Mouse (Mus musculus): ENCODE results near the gene Hoxc8.

Hoxc8 gene

DNA sequence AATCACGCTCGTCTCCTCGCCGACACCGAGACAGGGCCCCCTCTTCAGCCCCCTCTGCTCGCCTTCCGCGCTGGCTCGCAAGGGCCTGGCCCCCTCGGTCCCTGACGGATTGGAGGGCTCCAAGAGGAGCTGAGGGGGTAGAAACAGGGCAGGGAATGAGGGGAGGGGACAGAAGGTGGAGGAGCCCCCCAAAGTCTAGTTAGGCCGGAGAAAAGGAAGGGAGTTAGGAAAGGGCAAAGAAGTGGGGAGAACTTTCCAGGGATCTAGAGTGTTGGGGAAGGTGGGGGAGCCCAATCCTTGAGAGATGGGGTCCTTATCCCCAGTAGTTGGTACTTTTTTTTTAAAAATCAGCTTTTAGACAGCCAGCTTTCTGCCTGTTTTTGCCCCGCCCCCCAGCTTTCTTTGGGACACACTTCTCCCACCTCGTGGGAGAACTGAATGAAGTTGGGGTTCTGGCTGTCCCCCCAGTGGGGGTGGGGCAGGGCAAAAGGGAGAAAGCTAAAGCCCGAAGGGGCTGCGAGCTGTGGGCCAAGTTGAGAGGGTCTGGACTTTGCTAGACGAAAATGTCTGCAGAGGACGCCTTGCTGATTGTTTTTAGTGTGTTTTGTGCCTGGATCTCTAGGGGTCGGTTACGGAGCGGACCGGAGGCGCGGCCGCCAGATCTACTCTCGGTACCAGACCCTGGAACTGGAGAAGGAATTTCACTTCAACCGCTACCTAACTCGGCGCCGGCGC, 19.9 kb downstream of the Hoxc8 start:
- peak in 1 of 2 experiments; percentile 45 for DNase-seq

DNA sequence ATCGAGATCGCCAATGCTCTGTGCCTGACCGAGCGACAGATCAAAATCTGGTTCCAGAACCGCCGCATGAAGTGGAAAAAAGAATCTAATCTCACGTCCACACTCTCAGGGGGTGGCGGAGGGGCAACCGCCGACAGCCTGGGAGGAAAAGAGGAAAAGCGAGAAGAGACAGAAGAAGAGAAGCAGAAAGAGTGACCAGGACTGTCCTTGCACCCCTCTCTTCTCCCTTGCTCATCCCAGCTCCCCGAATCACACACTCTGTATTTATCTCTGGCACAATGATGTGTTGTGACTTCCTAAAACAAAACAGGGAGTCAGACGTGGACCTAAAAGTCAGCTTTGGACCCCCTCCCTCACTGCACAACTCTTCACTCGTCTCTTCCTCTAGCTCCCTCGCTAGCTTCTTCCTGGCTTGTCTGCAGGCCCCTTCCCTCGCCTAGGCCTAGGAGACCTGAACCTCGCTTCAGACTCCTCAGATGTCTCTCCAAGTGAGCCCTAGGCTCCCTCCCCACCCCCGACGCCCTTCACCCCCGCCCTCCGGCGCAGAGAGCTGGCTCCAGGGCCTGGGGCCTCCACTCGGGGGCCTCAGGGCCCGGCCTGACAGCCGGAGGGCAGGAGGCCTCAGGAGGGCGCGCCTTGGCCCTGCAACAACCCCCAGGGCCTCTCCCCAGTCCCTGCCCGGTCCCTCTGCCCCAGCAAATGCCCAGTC, 20.6 kb downstream of the Hoxc8 start:
- DNase-seq = peak in 1 of 2 experiments; percentile 34

DNA sequence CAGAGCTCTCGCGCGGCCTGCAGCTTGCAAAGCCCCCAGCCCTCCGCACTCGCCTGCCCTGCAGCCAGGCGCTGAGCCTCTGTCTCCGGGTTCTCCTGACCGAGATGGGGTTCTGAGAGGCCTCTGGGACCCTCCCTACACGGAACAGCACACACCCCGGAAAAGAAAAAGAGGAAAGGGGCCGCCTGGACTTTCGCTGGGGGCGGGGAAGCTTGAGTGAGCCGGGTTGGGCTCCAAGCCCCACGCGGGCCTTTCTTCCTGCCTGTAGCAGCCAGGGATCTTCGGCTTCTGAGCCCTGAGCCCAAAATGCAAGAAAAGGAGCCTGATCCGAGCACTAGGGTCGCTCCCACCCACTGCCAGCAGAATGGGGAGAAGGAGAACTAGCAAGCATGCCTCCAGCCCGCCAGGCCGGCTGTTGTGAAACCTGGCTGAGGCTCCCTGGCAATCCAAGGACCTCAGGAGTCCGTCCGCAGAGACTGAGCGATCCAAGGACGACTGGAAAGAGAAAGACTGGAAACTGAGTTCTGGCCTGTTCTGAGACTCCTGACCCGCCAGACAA, 21.6 kb downstream of the Hoxc8 start:
- DNase-seq = peak in 1 of 2 experiments; percentile 42

DNA sequence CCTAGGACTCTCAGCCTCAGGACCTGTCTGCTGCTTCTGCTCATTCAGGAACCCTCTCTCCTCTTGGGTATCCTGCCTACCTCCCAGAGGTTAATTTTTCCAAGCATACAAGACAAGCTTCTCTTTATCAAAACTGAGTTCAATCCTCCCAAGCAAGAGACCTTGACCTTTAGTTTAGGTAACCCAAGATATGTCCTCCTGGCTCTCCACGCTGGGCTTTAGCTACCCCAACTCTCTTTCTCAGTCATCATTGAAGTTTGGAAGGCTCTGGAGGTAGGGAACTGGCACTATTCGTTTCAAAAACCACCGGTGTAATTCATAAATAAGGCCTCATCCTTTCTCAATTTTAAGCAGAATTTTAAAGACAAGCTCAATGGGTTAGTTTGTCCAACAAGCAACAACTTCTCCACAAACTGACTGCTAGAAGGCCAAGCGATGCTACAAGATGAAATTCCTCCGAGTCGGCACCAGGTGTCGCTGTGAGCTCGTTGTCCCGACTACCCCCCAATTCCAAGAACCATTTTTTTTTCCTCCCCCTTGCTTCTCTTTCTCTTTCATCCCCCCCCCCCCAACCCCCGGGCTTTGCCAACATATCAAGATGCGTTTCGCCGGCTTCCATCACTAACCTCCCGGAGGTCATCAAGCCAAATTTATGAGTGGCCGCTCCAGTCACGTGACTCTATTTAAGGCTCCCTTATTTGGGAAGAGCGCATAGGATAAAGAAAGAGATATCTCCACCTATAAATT, 23.0 kb downstream of the Hoxc8 start:
- peak; percentile 49 to 52 for DNase-seq

DNA sequence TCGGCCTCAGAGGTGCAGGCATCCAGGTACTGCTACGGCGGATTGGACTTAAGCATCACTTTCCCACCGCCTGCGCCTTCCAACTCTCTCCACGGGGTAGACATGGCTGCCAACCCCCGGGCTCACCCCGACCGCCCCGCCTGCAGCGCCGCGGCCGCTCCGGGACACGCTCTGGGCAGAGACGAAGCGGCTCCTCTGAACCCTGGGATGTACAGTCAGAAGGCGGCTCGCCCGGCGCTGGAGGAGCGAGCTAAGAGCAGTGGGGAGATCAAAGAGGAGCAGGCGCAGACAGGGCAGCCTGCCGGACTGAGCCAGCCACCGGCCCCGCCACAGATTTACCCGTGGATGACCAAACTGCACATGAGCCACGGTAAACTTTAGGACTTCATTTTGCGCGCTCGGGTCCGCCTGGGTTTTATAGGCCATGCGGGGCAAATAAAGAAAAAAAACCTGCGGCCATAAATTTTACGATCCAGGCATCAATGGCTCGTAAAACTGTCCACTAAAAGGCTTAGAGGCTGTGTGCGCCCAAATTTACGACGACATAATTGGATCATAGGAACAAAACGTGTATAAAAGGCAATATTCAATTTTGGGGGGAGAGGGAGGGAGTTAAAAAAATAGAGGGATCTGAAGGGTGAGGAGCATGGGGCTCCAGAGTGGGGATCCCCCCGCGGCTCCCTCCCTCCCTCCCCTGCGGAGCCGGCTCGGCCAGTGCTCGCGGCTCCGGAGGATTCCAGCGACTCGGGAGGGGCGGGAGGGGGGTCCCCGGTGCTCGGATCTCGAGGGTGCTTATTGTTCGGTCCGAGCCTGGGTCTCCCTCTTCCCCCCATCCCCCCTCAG, 24.0 kb downstream of the Hoxc8 start:
- peak; percentile 60 to 81 for DNase-seq

DNA sequence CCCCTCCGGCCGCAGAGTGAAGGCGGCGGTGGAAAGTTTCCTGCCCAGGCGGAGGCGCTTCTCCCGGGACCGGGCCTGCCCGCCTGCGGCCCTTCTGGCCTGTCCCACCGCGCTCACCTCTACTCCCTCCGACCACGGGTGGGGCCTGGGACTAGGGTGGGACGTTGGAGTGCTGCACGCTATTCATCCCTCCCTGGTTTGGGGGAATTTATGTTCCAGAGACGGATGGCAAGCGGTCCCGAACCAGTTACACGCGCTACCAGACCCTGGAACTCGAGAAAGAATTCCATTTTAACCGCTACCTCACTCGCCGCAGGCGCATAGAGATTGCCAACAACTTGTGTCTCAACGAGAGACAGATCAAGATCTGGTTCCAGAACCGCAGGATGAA, 24.6 kb downstream of the Hoxc8 start:
- no peak for DNase-seq

DNA sequence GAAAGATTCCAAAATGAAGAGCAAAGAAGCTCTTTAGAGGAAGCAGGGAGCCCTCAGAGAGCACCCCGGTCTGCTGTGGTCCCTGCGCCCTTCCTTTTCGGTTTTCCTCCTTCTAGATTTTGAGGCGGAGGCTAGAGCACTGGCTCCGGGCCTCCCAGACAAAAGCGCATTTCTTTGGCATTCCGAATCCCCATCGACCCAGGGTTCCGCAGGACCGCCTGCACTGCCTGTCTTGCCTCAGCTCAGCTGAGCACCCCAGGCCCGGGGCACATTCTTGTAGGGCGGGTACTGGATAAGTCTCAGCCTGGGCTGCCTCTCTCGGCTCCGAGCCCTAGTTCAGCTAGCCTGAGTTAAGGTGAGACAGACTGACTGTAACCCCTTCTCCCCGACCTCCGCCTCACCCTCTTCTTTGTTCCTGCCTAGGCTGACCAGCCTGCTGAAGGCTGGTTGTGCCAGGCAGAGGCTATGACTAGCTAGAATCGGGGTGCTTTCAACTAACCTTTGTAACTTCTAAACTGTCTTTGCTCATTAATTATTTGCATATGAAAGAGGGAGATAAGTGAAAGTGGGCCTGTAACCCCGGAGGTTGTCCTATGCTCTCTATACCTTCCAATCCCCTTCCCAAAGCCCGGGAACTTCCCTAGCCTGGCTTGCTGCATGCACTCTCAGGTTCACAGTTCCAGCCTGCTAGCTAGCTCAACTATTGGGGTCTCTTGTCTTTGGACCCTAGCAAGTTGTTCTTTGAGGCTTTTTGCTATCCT, 25.2 kb downstream of the Hoxc8 start:
- DNase-seq = no peak

DNA sequence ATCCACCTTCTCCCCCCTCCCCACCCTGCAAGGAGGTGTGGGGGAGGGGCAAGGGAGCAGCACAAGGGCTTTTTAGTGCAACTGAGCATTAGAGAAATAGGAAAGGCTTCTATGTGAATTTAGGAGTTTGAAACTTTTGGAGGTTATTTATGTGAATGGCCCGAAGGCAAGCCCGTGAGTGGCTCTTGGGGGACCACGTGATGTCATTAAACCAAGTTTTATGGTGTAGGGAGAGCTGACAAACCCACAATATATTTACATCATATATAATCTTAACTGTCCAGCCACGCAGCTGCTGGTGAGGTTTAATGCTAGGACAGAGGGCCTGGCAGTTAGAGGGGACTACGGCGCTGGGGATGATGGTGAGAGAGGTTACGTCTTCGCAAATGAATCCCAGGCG, 28.2 kb downstream of the Hoxc8 start, which contains the start of gene Hoxc4:
Gene Hoxc4, plus strand, starts transcription at position 299 of the 400 bp plus-strand sequence.
- no peak for DNase-seq

DNA sequence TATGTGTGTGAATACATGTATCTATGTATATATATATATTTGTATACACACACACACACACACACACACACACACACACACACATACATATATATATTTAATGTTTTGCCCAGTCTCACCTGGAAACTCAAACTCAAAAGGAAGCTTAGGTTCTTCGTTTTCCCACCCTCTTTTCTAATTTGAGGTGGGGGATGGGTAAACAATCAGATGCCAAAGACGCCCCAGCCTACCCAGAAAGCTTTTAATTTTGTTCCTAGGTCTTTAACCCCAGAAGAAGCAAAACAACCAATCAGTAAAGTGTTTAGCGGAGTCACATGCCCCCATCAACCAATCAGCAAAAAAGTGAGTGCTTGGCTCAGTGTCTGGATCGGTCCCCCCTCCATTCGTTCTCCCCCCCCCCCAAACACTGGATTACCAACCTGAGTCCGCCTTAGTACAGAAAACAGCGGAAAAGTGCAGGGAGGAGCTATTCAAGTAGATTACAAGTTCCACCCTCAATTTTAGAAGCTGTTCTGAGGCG, 30.6 kb downstream of the Hoxc8 start:
- DNase-seq = no peak

DNA sequence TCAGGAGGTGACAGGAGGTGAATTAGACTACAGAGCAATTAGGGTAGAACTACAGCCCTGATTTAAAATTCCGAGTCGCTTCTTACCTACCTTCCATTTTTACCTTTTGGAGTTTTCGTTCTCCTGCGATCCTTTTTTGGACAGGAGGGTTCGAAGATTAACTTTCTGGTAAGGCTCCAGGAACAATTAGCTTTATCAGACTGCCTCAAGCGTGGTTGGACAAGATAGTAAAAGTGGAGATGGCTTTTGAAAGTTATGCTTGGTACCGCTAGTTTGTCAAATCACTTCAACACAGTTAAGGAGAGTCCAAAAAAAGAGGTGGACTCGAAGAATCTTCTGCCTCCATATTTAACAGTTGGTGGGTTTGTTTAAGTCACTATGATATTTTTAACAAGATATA, 31.1 kb downstream of the Hoxc8 start:
- DNase-seq = no peak

DNA sequence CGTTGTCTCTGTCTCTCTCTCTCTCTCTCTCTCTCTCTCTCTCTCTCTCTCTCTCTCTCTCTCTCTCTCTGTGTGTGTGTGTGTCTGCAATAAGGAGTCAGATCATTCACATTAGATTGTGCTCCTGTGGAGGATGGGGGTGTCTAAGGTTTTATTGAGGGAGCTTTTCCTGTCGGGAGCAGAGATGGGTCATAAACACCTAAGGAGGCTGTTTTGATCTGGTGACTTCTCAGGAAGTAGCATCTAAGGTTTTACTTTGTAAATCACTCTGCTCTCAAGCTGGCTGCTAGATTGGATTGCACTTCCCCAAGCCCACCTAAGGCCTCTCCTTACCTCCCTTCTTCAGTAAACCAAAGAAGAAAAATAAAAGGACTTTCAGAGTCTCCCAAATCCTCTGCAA, 33.7 kb downstream of the Hoxc8 start:
- no peak for DNase-seq

DNA sequence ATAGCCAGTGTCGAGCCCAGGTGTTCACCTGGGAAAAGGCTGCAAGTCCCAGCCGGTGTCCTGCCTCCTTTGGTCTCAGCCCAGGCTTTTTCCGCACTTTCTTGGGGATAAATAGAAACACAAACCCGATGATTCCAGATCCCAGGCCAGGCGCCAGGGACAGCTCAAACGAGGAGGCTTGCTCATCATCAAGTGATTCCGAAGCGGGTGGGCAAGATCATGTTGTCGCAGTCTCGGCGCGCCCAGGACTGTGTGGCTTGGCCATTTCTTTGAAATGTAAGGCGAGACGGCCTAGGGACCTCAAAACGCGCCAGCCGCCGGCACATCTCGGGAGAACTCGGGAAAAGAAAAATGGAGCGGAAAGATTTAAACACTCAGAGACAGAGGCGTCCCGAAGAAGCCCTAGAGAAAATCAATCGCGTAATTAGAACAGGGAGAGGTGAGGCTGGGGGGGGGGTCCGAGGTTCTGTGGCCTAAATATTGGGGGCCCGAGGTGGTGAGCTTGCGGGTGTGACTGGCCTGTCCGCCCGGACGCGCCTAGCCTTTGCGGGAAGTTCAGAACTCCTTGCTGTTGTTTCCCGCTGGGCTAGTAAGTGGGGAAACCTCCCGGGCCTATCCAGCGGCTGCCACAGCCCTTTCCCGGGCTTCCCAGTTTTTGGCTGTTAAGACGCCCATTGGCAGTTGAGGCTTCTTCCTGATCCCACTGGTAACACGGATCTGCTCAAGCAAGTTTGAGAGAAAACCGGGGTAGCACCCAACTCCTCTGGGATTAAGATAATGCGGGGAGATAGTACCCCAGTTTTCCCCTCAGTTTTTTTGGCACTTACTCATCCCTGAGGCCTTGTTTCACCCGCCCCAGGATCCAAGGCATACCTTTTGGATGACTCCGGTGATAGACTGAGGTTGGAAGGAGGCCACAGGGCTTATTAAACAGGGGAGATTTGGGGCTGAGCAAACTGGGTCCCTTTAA, 37.1 kb downstream of the Hoxc8 start:
- no peak for DNase-seq

DNA sequence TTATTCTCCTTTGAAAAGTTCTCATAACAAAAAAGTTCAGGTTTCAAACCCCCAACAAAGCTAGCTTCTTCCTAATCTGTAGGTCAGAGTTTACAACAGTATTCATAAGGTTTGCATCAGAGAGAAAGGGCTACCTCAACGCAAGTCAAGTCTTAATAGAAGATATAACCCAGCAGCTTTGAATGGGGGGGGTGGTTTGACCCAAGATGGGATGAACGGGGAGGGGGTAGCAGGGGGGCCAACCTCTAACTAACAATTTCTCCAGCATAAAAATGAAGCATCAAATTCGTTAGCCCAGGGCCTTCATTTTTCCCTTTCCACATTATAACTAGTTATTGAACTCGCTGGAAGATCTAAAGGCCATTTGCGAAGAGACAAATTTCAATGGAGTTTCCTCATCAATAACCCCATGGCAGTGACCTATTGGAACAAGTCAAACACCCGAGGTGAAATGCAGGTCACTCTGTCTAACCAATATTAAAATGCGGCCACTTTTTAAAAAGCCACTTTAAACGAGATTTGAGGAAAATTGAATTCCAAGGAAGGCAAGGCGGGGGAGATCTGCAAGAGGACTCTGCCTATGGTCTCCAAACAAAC, 38.6 kb downstream of the Hoxc8 start:
- DNase-seq = no peak

DNA sequence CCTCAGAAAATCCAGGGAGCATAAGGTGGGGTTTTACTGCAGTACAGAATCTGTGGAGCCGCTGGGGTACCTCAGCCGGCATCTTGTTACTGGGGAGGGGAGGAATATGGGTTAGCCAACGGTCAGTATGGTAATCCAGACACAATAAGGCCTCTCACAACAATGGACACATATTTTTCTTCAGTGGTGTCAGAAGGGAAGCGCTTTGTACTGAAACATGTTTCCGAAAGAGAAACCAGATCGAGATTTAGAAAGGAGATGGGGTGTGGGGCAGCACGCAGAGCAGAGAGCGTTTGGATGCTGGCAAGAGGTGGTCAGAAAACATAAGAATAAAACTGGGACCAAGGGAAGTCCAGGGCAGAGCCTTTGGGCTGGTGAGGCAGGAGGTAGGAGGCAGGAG, 39.7 kb downstream of the Hoxc8 start:
- DNase-seq = no peak

DNA sequence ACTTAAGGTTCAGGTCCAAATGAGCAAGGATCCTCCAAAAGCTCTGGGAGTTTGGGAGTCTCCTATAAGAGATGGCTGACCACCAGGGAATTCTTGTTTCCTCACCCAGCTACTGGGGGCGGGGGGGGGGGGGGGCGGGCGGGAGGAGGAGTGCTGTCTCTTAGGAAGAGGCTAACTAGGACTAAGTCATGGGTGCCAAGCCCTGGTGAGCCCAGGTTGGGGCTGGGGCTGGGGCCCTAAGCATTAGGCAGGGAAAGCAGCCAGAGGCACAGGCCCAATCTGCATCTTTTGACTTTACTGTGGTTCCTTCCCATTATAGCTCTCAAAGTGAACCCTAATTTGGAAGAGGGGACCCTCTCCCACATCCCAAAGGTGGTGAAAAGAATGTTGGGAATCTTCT, 41.8 kb downstream of the Hoxc8 start:
- DNase-seq = no peak

DNA sequence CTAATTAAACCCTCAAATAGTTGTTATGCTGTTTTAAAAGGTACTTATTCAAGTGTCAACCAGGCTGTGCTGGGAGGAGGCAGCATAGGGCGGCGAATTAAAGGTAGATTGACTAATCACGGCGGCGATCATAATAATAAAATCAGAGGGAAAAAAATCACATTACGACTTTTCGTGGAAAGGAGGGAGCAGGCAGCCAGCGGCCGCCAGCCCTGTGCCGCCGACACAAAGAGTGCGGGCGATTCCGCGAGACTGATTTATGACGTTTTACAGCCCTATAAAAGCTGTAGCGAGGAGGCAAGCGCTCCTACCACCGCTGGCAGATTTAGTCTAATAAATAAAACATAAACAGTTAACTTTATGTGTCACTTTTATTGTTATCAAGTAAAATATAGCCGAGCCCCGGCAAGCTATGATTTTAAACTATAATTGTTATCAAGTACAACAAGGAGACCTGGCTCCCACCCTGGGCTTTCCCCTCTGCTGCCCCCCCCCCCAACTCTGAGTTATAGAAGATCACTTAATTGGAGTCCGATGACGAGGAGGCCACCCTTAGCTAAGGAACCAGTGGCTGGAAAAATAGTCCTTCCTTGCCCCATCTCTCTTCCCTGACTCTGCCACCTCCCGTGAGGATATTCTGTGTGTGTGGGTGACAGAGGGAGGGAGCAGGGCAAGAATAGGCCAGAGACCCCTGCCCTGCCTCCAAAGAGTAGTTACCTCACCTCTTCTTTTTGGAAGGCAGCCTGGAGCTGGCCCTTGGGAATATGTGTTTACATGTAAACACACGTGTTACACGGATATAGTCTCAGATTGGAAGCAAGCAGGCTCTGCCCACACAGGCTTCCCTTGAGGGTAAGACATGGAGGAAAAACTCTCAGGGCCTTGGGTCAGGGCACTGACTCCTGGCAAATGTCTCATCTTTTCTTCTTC, 42.5 kb downstream of the Hoxc8 start:
- no peak for DNase-seq

DNA sequence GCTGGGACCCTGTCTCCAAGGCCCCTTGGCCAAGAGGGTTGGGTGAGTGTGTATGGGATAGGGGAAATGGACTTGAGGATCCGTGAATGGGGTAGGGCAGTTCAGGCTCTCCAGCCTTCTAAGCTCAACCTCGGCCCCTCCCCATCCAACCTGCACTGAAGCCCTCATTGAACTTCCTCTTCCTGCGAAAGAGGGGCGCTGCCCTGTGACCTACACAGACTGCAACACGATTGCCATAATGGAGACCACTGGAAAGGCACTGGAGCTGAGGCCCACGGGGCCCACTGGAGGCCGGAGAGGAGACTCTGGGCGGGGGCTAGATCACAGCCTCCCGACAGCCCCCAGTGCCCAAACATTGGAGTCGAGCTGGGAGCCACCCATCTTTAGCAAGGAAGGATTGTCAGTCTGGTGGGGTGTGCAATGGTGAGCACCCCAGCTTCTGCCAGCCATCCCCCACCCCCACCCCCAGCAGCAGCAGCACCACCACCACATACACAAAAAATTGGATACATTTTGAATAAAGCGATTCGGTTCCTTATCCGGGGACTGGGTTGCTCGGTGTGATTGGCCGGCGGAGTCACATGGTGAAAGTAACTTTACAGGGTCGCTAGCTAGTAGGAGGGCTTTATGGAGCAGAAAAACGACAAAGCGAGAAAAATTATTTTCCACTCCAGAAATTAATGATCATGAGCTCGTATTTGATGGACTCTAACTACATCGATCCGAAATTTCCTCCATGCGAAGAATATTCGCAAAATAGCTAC, 43.8 kb downstream of the Hoxc8 start:
- peak; percentile 41 to 75 for DNase-seq

All from kidney, postnatal 25 days (tissue).